Mouse (Mus musculus): ENCODE results near the gene Hoxa10. TPM values are rescaled to one million over a fixed set of nuclear protein-coding genes. Genes with fewer than 3 reads are reported as not detected.

The Hoxa10 gene
- polyA plus RNA-seq, 1 experiment from 2014 or later = 0.06 TPM

- peak; percentile 61 for DNase-seq (ENCODE audit: low spot score)
- H3K27ac ChIP-seq (replicated peaks) = no peak within 1 kb of the TSS
- WGBS = 1% methylated on average over 26 of the region's 36 CpGs
- H3K9me3 ChIP-seq (replicated peaks) = no peaks in the 10 kb centered on the region
- H3K4me1 ChIP-seq = peaks cover 7% of the 10 kb centered on the region; the same call in 1 of the 2 replicates
- peaks cover 100% of the 10 kb centered on the region for H3K27me3 ChIP-seq (ENCODE audit: low read depth, poor library complexity, severe bottlenecking)
- H3K36me3 ChIP-seq = no peaks in the 10 kb centered on the region
- no peak within 1 kb of the TSS for H3K4me3 ChIP-seq
Measured at GRCm38 (mm10) chr6:52230516-52231165, 10.0 kb downstream of the Hoxa10 start, which contains the start of gene Hoxa9. Hoxa9 (minus strand) TSS chr6:52231089.

GRCm38 (mm10) chr6:52229558-52230416, 10.9 kb downstream of the Hoxa10 start:
- 3% methylated on average over 44 of the region's 44 CpGs for WGBS

DNA sequence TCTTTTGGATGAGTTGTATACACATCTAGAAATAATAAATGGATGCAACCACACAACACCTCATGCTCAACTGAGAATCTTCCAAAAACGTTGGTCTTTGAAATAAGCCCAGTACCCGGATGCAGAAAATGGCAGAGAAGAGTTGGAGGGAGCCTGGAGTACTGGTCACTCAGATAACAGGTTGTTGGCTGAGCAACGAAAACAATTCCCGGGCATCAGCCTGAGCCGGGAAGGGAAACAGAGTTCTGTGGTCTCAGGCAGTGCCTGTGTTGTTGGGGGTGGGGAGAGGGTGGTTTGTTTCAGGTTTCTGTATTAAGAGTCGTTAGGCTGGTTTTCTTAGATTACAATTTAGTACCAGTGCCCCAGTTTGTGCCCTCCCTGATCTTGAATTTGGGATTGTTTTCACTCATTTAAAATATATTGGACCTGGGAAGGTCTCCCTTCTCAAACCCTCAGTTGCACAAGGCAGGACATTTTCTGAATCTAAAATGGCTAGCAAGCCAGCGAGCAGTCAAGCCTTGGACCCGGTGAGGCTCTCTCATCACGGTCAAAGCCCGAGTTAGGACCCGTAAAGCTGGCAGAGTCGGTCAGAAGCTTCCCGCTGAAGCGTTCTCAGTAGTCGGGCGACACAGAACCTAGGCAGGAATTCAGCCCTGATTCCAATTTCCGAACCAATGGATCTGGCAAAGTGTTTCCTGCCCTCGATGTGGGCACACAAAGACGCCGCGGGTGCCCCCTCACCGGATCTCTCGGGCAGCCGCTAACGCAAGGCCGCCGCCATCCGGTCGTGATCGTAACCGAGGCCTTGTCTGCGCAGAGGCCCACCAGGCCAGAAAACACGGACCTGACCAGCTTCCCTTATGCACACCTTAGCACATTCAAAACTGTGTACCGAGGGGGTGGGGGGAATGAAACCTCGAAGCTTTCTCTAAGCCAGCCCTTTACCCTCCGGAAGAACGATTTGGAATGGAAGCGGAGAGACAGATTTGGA, 11.9 kb downstream of the Hoxa10 start:
- 2% methylated on average over 38 of the region's 38 CpGs for WGBS
- Histone ChIP-seq H3K4me3 (no peak overlapping the region), H3K4me1 (peaks cover 3% of the 10 kb centered on the region; the same call in 1 of the 2 replicates), H3K9me3 (replicated peaks) (no peaks in the 10 kb centered on the region), H3K27me3 (ENCODE audit: low read depth, poor library complexity, severe bottlenecking) (peaks cover 100% of the 10 kb centered on the region), H3K27ac (replicated peaks) (no peak overlapping the region), H3K36me3 (no peaks in the 10 kb centered on the region)
- peak; percentile 61 for DNase-seq (ENCODE audit: low spot score)

More at GRCm38 (mm10) chr6:52229558-52230416, 10.9 kb downstream of the Hoxa10 start:
- Histone ChIP-seq H3K4me1 (peaks cover 7% of the 10 kb centered on the region; the same call in 1 of the 2 replicates), H3K27me3 (ENCODE audit: low read depth, poor library complexity, severe bottlenecking) (peaks cover 100% of the 10 kb centered on the region), H3K9me3 (replicated peaks) (no peaks in the 10 kb centered on the region), H3K27ac (replicated peaks) (no peak overlapping the region), H3K36me3 (no peaks in the 10 kb centered on the region), H3K4me3 (no peak overlapping the region)
- peak; percentile 53 for DNase-seq (ENCODE audit: low spot score)

GRCm38 (mm10) chr6:52227470-52228222, 13.0 kb downstream of the Hoxa10 start:
- Histone ChIP-seq H3K36me3 (no peaks in the 10 kb centered on the region), H3K4me1 (peaks cover 3% of the 10 kb centered on the region; the same call in 1 of the 2 replicates), H3K27me3 (ENCODE audit: low read depth, poor library complexity, severe bottlenecking) (peaks cover 100% of the 10 kb centered on the region), H3K4me3 (no peak overlapping the region), H3K9me3 (replicated peaks) (no peaks in the 10 kb centered on the region), H3K27ac (replicated peaks) (no peak overlapping the region)
- 2% methylated on average over 11 of the region's 11 CpGs for WGBS
- no peak for DNase-seq (ENCODE audit: low spot score)

- WGBS = 4% methylated on average over 26 of the region's 26 CpGs
- no peak for DNase-seq (ENCODE audit: low spot score)
- H3K27me3 ChIP-seq (ENCODE audit: low read depth, poor library complexity, severe bottlenecking) = peaks cover 100% of the 10 kb centered on the region
- H3K4me3 ChIP-seq = no peak overlapping the region
- peaks cover 7% of the 10 kb centered on the region; the same call in 1 of the 2 replicates for H3K4me1 ChIP-seq
- H3K9me3 ChIP-seq (replicated peaks) = no peaks in the 10 kb centered on the region
- no peak overlapping the region for H3K27ac ChIP-seq (replicated peaks)
- H3K36me3 ChIP-seq = no peaks in the 10 kb centered on the region
Measured at GRCm38 (mm10) chr6:52226569-52227257, 13.9 kb downstream of the Hoxa10 start.

DNA sequence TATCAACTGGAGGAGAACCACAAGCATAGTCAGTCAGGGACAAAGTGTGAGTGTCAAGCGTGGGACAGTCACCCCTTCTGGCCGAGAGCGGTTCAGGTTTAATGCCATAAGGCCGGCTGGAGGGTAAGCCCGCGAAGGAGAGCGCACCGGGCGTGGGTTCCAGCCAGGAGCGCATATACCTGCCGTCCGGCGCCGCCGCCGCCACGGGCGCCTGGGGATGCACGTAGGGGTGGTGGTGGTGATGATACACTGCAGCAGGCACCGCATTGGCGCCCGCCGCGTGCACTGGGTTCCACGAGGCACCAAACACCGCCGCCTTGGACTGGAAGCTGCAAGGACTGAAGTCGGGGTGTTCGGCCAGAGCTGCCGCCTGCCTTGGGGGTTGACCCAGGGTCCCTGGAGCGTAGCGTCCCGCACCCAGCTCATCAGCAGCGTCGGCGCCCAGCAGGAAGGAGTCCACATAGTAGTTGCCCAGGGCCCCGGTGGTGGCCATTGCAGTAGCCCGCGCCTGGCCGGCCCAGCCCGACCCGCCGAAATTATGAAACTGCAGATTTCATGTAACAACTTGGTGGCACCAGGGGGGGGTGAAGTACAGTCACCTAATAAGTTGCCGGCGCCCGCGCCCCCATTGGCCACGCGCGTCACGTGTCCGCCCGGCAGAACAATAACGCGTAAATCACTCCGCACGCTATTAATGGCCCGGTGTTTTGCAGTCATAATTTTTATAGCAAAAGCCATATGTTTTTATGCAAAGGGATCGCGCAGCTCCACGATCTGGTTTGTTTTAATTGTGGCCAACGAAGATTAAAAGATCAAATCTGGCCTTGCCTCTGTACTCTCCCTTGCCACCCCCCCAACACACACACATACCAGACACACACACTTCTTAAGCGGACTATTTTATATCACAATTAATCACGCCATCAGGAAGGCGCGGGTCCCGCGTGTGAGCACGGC, 14.8 kb downstream of the Hoxa10 start:
- H3K27me3 ChIP-seq (ENCODE audit: low read depth, poor library complexity, severe bottlenecking) = peaks cover 100% of the 10 kb centered on the region
- no peak overlapping the region for H3K27ac ChIP-seq (replicated peaks)
- 3% methylated on average over 69 of the region's 69 CpGs for WGBS
- no peaks in the 10 kb centered on the region for H3K36me3 ChIP-seq
- H3K4me1 ChIP-seq = peaks cover 14% of the 10 kb centered on the region
- no peaks in the 10 kb centered on the region for H3K9me3 ChIP-seq (replicated peaks)
- H3K4me3 ChIP-seq = no peak overlapping the region
- DNase-seq (ENCODE audit: low spot score) = no peak

- Histone ChIP-seq H3K9me3 (replicated peaks) (no peaks in the 10 kb centered on the region), H3K27me3 (ENCODE audit: low read depth, poor library complexity, severe bottlenecking) (peaks cover 100% of the 10 kb centered on the region), H3K36me3 (no peaks in the 10 kb centered on the region), H3K4me1 (peaks cover 11% of the 10 kb centered on the region), H3K27ac (replicated peaks) (no peak overlapping the region), H3K4me3 (no peak overlapping the region)
- WGBS = 2% methylated on average over 36 of the region's 36 CpGs
- no peak for DNase-seq (ENCODE audit: low spot score)
Measured at GRCm38 (mm10) chr6:52224895-52225611, 15.6 kb downstream of the Hoxa10 start.

DNA sequence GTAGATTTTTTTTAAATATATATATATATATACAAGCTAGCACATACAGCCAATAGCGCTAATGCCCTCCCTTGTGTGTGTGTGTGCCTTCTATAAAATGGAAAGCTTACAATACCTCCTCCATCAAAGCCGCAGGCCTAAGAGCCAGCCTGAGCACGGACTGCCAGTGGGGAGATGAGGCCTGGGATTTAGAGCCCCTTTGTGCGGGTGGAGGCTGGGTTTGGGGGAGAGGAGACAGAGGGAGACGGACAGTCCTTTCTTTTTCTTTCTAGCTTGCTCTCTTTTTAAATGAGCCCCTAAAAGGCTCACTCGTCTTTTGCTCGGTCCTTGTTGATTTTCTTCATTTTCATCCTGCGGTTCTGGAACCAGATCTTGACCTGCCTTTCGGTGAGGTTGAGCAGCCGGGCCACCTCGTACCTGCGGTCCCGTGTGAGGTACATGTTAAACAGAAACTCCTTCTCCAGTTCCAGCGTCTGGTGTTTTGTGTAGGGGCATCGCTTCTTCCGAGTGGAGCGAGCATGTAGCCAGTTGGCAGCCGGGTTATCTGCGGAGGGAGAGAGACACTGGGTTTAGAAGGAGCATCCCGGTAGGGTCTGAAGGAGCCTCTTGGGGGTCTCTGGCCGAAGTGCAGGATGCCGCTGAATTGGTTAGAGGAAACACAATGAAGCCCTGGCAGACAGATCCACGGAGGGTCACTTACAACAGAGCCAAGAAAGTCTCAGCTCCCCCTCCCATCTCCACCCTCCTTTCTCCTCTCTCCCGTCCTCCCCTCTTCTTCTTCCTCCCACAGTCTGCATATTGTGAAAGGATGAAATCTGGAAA, 16.5 kb downstream of the Hoxa10 start:
- WGBS = 2% methylated on average over 24 of the region's 24 CpGs

GRCm38 (mm10) chr6:52222729-52223128, 17.9 kb downstream of the Hoxa10 start:
- WGBS = 10% methylated on average over 13 of the region's 13 CpGs
- Histone ChIP-seq H3K4me1 (peaks cover 12% of the 10 kb centered on the region), H3K27me3 (ENCODE audit: low read depth, poor library complexity, severe bottlenecking) (peaks cover 100% of the 10 kb centered on the region), H3K9me3 (replicated peaks) (no peaks in the 10 kb centered on the region), H3K36me3 (no peaks in the 10 kb centered on the region), H3K4me3 (no peak overlapping the region), H3K27ac (replicated peaks) (no peak overlapping the region)
- DNase-seq (ENCODE audit: low spot score) = no peak

More for the DNA sequence above, 16.5 kb downstream of the Hoxa10 start:
- peaks cover 100% of the 10 kb centered on the region for H3K27me3 ChIP-seq (ENCODE audit: low read depth, poor library complexity, severe bottlenecking)
- H3K4me3 ChIP-seq = no peak overlapping the region
- no peaks in the 10 kb centered on the region for H3K36me3 ChIP-seq
- H3K4me1 ChIP-seq = peaks cover 11% of the 10 kb centered on the region
- no peak overlapping the region for H3K27ac ChIP-seq (replicated peaks)
- H3K9me3 ChIP-seq (replicated peaks) = no peaks in the 10 kb centered on the region
- no peak for DNase-seq (ENCODE audit: low spot score)

Measured in midbrain, embryonic 10.5 days (tissue).